12 mouse cellular contexts compared by ENCODE assay signal in the genomic region with DNA sequence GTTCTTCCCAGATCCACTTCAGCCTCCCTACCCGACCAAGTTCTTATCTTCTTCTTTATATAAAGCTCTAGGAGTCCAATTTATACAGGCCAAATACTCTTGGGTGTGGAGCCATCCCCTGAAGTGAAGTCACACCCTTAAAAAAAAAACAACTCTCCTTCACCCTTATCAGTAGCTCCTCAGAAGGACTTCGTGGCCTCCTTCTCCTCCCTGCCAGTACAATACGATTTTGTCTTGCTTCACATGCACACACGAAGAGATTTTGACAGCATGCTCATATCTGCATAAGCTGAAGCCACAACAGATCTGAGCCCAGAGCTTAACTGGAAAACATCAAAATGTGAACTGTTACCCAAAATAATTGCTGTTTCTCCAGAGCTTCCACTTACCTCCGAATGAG. TPM values are rescaled to one million over a fixed set of nuclear protein-coding genes. Genes with fewer than 3 reads are reported as not detected.
"Had no signal": no experiment of that assay in that cellular context is flagged by ENCODE, and none has a peak within 500 bp of the region (broad histone marks: within the 10 kb centered on the region; RNA-seq: fewer than 3 reads in every experiment).

No protein-coding gene starts in this region.

- H3K9me3 ChIP-seq: intestine, embryonic 15.5 days; limb, embryonic 15.5 days; midbrain, embryonic 13.5 days had no signal

- H3K4me2 ChIP-seq: intestine, embryonic 15.5 days; limb, embryonic 15.5 days; lung, embryonic 14.5 days; midbrain, embryonic 13.5 days had no signal

- ATAC-seq: intestine, embryonic 15.5 days; midbrain, embryonic 13.5 days had no signal

- H3K4me1 ChIP-seq: intestine, embryonic 15.5 days; limb, embryonic 15.5 days; midbrain, embryonic 13.5 days had no signal

- H3K27me3 ChIP-seq: intestine, embryonic 15.5 days; limb, embryonic 15.5 days; midbrain, embryonic 13.5 days had no signal

- H3K27ac ChIP-seq: intestine, embryonic 15.5 days; left cerebral cortex, adult 2 months; limb, embryonic 15.5 days; macrophage; midbrain, embryonic 13.5 days; stomach, postnatal 0 days had no signal

- H3K36me3 ChIP-seq: intestine, embryonic 15.5 days; limb, embryonic 15.5 days; midbrain, embryonic 13.5 days had no signal

- H3K4me3 ChIP-seq: intestine, embryonic 15.5 days; left cerebral cortex, adult 2 months; limb, embryonic 15.5 days; midbrain, embryonic 13.5 days had no signal

- DNase-seq: kidney, adult 18-20 months; kidney, postnatal 10 days; lung, embryonic 14.5 days; lung, postnatal 14 days; right cerebral cortex, postnatal 14 days had no signal

- H3K9ac ChIP-seq: intestine, embryonic 15.5 days; limb, embryonic 15.5 days; lung, embryonic 14.5 days; midbrain, embryonic 13.5 days had no signal

RNA-seq across cellular contexts. Expression of a gene that starts 22.9 kb away (rescaled TPM):
- polyA plus RNA-seq: large intestine, adult 2 months; macrophage had no signal
